Mouse (Mus musculus): ENCODE data around the gene 9330161L09Rik.

9330161L09Rik gene

DNA sequence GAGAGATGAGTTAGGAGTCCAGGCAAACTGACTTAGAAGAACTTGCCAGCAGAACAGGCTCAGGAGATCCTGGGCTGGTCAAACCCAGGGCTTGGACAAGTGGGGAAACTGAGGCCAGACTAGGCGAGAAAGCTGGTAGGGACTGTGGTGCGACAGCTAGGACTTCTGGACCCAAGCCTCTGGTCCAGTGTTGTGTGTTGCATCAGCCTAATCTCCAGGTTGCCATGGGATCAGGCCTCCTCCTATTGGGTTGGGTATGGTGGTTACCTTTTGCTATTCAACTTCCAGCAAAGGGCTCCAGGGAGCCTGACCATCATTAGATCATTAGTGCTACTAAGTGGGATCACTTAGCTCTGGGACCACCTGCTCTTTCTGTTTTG, 18.3 kb downstream of the 9330161L09Rik start:
- no peak for DNase-seq (ENCODE audit: low read depth, low spot score)

DNA sequence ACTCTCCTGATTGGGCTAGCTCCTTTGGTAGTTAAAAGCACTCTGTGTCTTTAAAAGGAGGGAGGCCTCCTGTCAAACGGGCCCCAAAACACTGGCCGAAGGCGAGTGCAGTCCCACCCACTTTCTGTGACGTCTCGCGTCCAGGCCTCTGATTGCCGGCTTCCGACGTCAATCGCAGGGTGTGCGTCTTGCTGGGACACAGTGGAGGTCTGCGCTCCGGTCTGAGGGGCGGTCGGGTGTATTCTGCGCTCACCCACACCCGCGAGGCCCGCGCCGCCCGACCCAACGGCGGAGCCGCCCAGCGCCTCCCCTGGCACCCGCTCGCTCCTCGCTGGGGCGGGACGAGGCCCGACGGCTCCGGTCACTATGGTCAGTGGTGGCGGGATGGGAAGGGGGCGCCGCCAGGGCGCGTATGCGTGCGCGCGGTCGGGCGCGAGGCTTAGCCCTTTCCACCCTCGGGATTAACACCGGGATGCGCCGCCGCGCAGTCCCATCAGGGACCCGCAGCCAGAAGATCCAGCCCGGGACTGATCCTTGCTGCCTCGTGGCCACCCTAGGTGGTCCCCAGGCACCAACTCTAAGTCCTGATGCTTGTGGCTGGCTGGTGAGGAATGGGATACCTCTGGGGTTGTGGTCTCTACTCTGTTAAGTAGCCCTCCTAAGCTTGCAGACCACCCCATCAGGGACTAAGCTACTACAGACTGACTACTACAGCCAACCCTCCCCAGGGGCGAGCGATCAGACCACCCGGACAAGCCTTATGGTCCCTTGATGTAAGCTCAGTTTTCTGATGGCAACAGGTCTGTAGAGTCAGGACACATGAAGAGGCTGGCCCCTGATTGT, 18.9 kb downstream of the 9330161L09Rik start, which contains the start of gene Otub2:
Otub2 (plus strand) TSS at position 178 of the 843 bp plus-strand sequence.
- DNase-seq (ENCODE audit: low read depth, low spot score), result peak; percentile 93

DNA sequence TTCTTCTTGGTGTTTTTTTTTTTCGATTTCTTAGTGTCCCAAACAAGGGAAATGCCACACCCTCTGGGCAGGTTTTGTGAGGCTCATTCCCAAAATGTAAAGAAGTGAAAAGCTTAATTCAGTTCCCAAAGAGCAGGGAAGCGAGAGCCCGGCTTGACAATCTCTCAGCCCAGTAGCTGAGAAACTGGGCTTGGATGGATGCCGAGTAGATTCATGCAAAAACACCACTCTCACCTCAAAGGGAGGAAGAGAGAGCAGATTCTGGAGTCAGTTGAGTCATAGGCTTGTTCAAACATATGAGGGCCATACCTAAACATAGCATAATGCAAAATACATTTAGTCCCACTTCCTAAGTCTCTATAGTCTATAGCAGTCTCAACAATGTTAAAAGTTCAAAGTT, 27.4 kb downstream of the 9330161L09Rik start:
- DNase-seq (ENCODE audit: low read depth, low spot score), result no peak

DNA sequence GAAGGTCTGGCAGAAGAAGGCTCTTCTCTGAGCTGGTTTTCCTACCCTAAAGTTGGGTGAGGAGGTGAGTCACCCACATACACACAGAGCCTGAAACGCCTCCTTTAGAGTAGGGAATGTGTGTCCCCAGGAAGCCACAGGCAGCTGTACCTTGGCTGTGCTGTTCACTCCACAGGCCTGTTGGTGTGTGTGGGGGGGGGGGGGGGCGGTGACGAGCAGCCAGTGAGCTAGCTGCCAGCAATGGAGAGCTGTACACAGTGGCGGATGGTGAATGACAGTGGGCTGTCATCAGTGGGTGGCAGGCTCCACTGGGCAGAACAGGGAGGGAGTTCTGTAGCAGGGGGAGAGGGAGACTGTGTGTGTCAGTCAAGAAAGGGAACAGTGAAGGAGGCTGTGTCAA, 30.8 kb downstream of the 9330161L09Rik start:
- no peak for DNase-seq (ENCODE audit: low read depth, low spot score)

DNA sequence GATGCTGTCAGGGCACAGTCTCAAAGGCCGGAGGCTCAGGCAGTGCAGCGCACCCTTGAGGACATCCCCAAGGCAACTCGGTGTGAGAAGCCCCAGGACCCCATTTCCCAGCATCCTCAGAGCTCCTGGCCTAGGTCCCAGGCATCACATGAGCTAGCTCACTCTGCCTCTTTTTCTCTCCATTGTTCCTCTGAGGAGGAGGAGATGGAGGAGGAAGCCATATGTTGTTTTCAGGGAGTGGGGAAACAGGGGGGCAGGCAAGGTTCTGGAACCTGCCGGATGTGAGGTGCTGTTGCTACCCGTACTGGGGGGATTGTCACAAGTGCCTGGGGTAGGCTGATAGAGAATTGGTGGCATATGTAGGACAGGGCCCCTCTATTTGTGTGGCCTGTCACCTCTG, 31.5 kb downstream of the 9330161L09Rik start:
- DNase-seq (ENCODE audit: low read depth, low spot score), result no peak

DNA sequence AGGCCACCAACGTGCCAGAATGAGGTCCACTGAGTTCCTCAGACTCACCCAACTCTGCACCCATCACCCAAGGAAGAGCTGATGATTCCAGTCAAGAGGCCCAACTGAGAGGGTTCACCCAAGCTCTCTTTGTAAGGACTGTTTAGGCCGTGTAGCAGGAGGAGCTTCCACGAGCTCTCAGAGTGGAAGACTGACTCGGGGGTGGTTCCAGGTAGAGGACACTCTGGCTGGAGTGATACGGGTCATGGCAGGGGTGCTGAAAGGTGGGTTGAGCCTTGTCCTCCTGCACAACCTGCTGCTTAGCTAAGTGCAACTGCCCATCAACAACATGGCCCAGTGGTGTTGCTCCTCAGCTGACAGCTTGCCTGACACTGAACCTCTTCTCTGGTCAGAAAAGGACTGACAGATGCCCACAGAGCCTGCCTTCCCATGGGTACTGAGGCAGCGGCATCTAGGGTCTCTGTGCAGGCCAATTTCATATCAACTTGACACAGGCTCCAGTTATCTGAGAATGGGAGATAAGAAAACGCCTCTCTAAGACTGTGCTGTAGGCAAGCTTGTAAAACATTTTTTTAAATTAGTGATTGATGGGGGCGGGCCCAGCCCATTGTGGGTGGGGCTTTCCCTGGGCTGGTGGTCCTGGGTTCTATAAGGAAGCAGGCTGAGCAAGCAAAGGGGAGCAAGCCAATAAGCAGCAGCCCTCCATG, 33.9 kb downstream of the 9330161L09Rik start:
- no peak for DNase-seq (ENCODE audit: low read depth, low spot score)

DNA sequence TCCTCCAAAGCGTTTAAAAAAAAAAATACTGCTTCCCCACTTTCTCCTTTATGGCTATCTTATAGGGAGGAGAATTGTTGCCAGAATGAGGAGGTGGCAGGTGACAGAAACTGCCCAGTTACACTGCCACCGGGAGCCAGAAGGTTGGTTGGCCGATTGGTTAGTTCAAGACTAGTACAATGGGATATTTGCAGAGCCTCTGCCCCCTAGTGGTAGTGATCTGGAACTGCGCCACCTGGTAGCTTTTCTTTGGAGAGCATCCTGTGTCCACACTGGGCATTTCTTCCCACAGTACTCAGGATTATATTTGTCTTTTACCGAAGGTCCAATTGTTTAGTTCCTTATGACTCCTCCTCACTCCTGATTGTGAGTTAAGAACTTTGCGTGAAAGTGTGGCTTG, 35.9 kb downstream of the 9330161L09Rik start:
- no peak for DNase-seq (ENCODE audit: low read depth, low spot score)

DNA sequence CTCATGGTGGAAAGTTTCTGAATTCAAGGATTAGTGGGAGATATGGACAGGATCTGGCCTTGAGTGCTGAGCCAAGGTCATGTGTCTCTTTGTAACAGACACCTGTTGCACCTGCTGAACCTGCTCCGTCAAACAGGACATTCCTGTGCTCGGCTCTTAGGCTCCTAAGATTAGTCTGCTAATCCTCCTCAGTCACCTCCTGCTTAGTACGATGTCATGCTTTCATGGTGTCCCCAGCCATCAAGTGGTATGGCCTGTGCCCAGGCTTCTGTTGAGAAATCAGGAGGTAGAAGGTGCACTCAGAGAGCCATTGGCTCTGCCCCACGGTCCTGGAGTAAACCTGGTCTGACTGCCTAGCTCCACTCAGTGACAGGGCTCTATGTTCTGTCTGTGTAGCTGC, 36.8 kb downstream of the 9330161L09Rik start:
- DNase-seq (ENCODE audit: low read depth, low spot score), result no peak

DNA sequence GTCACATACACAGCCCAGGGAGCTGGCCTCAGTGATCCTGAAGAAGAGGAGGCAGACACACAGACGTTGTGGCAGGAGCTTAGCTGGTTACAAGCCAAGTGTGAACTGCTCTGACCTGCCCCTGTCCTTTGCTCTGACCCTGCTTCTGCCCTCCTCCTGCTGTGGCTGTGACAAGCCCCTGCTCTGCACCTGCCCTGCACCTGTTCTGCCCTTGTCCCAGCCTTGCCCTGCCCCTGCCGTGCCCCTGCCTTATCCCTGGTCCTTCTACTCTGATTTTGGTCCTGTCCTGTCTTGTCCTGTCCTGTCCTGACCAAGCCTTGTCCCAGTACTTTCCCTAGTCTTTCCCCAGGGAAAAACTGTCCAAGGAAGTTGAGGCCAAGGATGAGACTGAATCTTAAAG, 38.8 kb downstream of the 9330161L09Rik start:
- DNase-seq (ENCODE audit: low read depth, low spot score), result no peak

DNA sequence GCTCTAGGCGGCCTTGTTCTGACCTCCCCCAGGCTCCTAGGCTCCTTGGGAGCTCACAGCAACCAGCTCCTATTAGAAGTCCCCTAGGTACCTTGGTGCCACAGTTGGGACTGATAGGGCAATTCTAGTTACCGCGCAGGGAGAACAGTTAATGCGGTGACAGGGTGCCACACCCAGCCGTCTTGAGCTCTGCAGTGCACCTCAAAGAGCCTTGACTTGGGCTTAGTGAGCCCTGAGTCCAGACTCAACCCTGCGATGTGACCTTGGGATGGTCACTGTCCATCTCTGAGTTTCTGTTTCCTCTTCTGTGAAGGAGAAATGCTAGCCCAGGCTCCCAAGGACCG, 39.3 kb downstream of the 9330161L09Rik start:
- no peak for DNase-seq (ENCODE audit: low read depth, low spot score)

DNA sequence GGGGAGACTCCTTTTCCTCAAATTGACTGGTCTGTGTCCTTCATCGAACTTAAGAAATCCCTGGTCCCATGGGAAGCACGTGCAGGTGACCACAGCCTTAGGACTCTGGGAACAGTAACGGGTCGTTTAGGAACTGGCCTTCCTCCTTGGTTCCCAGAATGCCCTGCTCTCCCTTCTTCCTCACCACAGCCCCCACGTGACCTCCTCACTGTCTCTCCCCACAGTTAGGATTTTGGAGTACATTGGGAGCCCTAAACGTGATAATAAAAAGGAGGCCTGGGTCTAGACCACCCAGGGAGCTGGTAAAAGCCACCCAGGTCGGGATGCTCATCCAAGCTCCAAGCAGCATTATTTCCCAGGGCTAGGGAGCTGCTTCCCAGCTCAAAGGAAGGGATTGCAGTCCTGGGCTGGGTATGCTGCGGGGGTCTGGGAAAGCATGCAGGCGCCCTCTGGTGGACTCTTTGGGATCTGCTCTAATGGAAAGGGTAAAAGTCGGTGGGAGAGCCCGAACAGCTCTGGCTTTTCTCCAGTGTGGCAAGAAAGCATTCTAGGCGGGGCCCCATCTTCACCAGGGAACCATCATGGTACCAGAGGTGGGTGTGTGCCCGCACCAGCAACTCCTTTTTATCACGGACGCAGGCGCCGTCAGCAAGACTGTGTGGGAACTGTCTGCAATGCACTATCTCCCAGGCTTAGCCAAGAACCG, 39.8 kb downstream of the 9330161L09Rik start:
- peak; percentile 61 for DNase-seq (ENCODE audit: low read depth, low spot score)

DNA sequence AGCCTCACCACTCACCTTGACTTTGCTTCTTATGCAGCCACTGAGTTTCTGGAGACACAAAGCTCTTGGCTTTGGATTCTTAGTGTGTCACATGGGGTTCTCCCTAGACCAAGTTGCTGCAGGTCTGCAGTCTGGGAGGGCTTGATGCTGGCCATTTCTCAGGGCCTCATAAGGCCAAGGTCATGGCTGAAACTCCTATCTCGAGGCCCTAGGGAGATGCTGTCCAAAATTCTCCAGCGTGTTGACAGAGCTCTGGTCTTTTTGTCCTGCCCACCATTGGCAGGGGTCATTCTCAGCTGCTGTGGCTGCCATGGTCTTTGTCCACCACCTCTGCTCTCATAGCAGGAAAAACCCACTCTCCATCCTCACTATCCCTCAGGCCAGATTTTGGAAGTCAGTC, 40.4 kb downstream of the 9330161L09Rik start:
- DNase-seq (ENCODE audit: low read depth, low spot score), result no peak

DNA sequence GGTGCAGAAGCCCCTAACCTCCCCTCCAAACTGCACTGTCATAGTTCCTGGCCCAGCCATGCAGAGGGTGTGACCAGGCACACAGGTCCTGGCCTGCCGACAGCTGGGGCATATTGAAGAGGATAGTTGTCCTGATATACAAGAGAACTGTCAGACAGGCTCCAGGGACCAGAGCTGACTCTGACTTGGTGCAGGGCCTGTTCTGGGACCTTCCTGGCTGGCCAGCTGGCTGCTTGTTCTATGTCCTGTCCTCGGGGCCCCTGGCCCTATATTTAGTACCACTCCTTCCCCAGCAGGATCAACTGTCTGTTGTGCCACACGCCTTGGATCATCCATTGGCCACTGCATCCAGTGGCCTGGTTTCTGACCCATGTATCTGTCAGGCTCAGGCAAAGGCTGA, 45.3 kb downstream of the 9330161L09Rik start:
- DNase-seq (ENCODE audit: low read depth, low spot score), result no peak

DNA sequence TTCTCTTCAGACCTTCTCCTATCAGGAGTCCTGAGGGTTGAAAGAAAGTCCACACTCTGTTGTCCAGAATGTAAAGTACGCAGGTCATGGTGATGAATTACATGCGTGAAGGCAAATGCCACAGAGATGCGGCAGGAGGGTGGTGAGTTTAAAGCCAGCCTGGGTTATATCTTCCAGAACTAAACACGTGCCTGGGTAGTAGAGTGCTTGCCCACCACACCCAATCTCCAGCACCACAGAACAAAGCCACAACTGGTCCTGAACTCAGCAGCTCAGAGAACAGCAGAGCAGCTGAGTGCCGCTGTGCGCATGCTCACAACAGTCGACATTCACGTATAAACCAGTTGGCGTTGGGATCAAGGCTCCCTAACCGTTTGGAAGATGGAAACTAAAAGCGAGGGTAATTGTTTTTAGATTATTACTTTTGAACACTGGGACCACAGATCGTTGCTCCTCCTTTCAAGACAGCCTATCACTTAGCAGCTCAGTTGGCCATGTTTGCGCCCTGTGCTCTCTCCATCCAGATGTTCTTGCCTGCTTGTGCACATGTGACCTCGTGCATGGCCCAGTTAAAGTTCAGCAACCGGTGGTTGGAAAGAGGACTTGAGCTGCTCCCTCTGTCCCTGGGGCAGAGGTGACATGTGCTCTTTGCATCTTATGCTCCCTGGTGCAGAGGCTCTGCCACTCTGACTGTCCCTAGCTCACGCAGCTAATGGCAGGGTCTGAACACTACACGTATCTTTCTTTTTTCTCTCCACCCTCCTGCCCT, 45.9 kb downstream of the 9330161L09Rik start:
- no peak for DNase-seq (ENCODE audit: low read depth, low spot score)

DNA sequence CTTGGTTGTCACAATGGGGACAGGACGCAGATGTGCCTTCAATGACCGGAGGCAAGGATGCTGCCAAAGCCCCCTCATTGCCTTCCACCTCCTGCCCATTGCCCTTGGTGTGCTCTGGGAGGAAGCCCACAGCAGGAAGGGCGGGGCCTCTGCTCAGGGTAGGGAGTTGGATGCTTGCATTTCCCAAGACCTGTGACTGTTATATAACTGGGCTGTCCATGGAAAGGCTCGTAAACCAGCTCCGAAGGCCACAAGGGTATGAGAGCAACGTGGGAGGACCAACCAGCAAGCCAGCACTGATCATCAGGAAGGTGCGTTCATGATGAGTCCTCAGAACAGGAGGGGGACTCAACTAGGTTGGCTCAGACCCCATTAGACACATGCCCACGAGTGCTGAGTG, 46.8 kb downstream of the 9330161L09Rik start:
- DNase-seq (ENCODE audit: low read depth, low spot score), result no peak

DNA sequence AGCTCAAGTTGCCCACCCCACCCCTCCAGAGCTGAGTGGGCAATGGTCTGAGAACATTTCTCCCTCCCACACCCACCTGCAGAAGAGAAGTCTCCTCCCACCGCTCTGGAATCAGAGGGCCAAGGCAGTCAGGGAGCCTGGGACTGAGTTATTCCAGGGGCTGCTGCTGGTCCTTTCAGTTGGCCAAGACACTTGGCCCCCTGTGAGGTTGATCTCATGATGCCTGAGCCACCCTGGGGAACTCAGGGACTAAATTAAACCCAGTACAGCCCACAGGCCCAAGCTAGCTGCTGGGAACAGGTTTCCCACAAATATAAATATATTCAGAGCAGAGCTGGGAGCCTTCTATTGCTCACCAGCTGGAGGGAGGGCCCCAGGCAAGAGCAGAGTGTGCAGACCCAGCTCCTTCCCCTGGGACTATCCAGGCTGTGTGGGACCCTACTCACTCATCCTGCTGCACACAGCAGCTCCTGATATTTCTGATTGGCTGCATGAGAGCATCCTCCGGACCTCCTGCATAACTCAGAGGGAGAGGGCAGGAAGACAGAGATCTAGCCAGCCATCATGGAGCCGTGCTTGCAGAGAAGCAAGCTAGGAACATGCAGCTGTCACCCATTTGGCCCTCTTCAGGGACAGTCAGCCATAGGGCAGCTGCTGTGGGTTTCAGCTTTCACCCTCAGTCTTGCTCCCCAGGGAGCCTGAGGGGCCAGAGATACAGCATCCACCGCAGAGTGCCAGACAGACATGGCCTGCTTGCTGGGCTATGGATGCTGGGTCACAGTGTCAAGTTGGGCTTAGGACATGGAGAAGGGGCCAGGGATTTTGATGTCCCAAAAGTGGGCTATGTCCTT, 48.4 kb downstream of the 9330161L09Rik start:
- no peak for DNase-seq (ENCODE audit: low read depth, low spot score)

DNA sequence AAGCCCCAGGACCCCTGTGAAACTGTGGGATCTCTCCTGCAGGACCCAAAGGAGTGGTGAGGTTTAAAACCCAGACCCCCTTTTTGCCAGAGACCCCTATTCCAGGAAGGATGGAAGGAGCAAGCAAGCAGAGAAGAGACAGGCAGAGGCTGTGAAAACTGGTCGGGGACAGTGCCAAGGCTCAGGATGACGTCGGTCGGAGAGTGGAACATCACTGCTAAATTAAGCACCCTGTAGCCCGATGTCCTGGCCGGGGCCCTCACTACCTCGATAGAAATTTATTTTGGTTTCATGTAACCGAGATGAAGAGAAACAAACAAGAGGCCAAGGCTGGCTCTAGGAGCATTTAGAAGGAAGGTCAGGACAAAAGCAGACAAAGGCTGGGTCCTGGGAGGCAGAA, 49.4 kb downstream of the 9330161L09Rik start:
- DNase-seq (ENCODE audit: low read depth, low spot score), result no peak
